Mouse (Mus musculus): ENCODE data around the gene Chst12. TPM values are rescaled to one million over a fixed set of nuclear protein-coding genes. Genes with fewer than 3 reads are reported as not detected.
"Not testable (repeated sequence)": the region's sequence is repeated elsewhere in the genome, so short reads cannot be mapped to it uniquely, and the experiment has no call there.

Chst12 gene
- polyA plus RNA-seq (2015; fragmentation: Nextera tagmentation; extraction: Ambion mirVana), result 15.6 and 17.7 TPM in 2 replicates

GRCm38 (mm10) chr5:140505208-140505780 is at the start of gene Chst12:
Gene Chst12, plus strand, starts transcription at chr5:140505550.
- under 1% methylated on average over 38 of the region's 38 CpGs for WGBS
- Histone ChIP-seq H3K27me3 (replicated peaks; ENCODE audit: control insufficient read depth, insufficient read depth, low read length) (no peaks in the 10 kb centered on the region), H3K4me3 (replicated peaks; ENCODE audit: low read length) (peak within 1 kb of the TSS; percentile 69), H3K9me3 (ENCODE audit: control insufficient read depth, low read length) (no peaks in the 10 kb centered on the region), H3K4me2 (ENCODE audit: low read length) (peak within 1 kb of the TSS; percentile 77), H3K27ac (ENCODE audit: low read length) (peak within 1 kb of the TSS; percentile 67), H3K36me3 (ENCODE audit: control insufficient read depth, insufficient read depth) (no peaks in the 10 kb centered on the region), H3K4me1 (replicated peaks; ENCODE audit: control insufficient read depth, insufficient read depth, low read length) (peaks cover 41% of the 10 kb centered on the region), H3K9ac (replicated peaks; ENCODE audit: low read depth, low read length) (peak within 1 kb of the TSS; percentile 76)
- peak; percentile 94 for ATAC-seq

- Histone ChIP-seq H3K4me2 (ENCODE audit: low read length) (no peak overlapping the region), H3K4me1 (replicated peaks; ENCODE audit: control insufficient read depth, insufficient read depth, low read length) (no peaks in the 10 kb centered on the region), H3K27me3 (replicated peaks; ENCODE audit: control insufficient read depth, insufficient read depth, low read length) (no peaks in the 10 kb centered on the region), H3K9me3 (ENCODE audit: control insufficient read depth, low read length) (no peaks in the 10 kb centered on the region), H3K27ac (ENCODE audit: low read length) (no peak overlapping the region), H3K36me3 (ENCODE audit: control insufficient read depth, insufficient read depth) (no peaks in the 10 kb centered on the region), H3K9ac (replicated peaks; ENCODE audit: low read depth, low read length) (no peak overlapping the region), H3K4me3 (replicated peaks; ENCODE audit: low read length) (no peak overlapping the region)
- no peak for ATAC-seq
- 83% methylated on average over 3 of the region's 3 CpGs for WGBS
These were observed 43.9 kb upstream of the Chst12 start for GRCm38 (mm10) chr5:140461476-140461875.

DNA sequence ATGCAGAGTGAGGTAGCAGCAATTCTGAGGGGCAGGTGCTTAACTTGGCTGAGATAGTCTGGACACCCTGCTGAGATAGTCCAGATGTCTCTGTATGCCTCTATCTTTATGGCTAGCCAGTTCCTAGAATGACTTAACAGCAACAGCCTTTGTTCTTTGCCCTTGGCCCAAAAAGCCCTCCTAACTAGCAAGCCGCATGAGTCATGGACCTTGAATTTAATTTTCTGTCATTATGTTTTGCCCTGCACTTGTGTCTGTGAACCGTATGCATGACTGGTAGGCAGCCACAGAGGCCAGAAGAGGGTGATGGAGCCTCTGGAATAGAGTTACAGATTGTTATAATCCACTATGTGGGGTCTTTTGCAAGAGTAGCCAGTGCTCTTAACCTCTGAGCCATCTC is 42.2 kb upstream of the Chst12 start:
- not testable (repeated sequence) for H3K9me3 ChIP-seq (ENCODE audit: control insufficient read depth, low read length); H3K4me3 ChIP-seq (replicated peaks; ENCODE audit: low read length); H3K4me2 ChIP-seq (ENCODE audit: low read length); H3K9ac ChIP-seq (replicated peaks; ENCODE audit: low read depth, low read length); H3K27ac ChIP-seq (ENCODE audit: low read length); H3K27me3 ChIP-seq (replicated peaks; ENCODE audit: control insufficient read depth, insufficient read depth, low read length); ATAC-seq; H3K36me3 ChIP-seq (ENCODE audit: control insufficient read depth, insufficient read depth); H3K4me1 ChIP-seq (replicated peaks; ENCODE audit: control insufficient read depth, insufficient read depth, low read length)
- 87% methylated on average over 2 of the region's 2 CpGs for WGBS

DNA sequence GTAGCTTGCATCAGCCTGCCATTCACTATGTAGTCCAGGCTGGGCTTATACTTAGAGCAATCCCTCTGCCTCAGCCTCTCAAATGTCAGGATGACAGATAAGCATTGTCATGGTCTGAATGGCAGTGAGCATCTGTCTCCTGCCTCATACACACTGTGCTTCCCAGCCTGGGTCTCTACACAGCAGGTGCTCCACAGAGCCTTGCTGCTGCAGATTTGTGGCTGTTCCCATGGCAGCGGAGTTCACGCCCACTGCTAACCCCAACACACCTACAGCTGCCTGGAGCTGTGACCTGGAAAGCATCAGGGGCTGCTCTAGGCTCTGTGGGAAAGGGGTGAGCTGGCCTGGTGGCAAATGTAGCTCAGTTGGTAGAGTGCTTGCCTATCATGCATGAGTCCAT is 40.4 kb upstream of the Chst12 start:
- Histone ChIP-seq H3K4me1 (replicated peaks; ENCODE audit: control insufficient read depth, insufficient read depth, low read length) (no peaks in the 10 kb centered on the region), H3K9me3 (ENCODE audit: control insufficient read depth, low read length) (no peaks in the 10 kb centered on the region), H3K4me3 (replicated peaks; ENCODE audit: low read length) (no peak overlapping the region), H3K27ac (ENCODE audit: low read length) (no peak overlapping the region), H3K4me2 (ENCODE audit: low read length) (no peak overlapping the region), H3K36me3 (ENCODE audit: control insufficient read depth, insufficient read depth) (no peaks in the 10 kb centered on the region), H3K27me3 (replicated peaks; ENCODE audit: control insufficient read depth, insufficient read depth, low read length) (no peaks in the 10 kb centered on the region), H3K9ac (replicated peaks; ENCODE audit: low read depth, low read length) (no peak overlapping the region)
- 77% methylated on average over 2 of the region's 2 CpGs for WGBS
- no peak for ATAC-seq

DNA sequence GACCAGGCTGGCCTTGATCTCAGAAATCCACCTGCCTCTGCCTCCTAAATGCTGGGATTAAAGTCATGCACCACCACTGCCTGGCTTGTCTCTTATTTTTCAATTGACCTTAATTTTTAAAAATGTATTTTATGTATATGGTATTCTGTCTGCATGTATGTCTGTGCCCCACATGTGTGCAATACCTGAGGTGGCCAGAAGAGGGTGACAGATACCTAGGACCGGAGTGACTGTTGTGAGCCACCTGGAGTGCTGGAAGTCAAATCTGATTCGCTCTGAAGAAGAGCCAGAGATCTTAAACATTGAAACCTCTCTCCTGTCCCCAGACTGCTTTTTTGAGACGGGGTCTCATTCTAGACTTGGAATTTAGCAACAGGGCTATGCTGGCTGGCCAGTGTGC is 33.0 kb upstream of the Chst12 start:
- WGBS, result 85% methylated on average over 3 of the region's 3 CpGs
- H3K4me2 ChIP-seq (ENCODE audit: low read length), result no peak overlapping the region
- H3K4me1 ChIP-seq (replicated peaks; ENCODE audit: control insufficient read depth, insufficient read depth, low read length), result no peaks in the 10 kb centered on the region
- H3K27ac ChIP-seq (ENCODE audit: low read length), result no peak overlapping the region
- no peak overlapping the region for H3K9ac ChIP-seq (replicated peaks; ENCODE audit: low read depth, low read length)
- no peaks in the 10 kb centered on the region for H3K9me3 ChIP-seq (ENCODE audit: control insufficient read depth, low read length)
- no peaks in the 10 kb centered on the region for H3K36me3 ChIP-seq (ENCODE audit: control insufficient read depth, insufficient read depth)
- H3K27me3 ChIP-seq (replicated peaks; ENCODE audit: control insufficient read depth, insufficient read depth, low read length), result no peaks in the 10 kb centered on the region
- no peak for ATAC-seq
- no peak overlapping the region for H3K4me3 ChIP-seq (replicated peaks; ENCODE audit: low read length)

GRCm38 (mm10) chr5:140481458-140481857 is 23.9 kb upstream of the Chst12 start:
- WGBS, result 82% methylated on average over 4 of the region's 4 CpGs
- no peak for ATAC-seq
- H3K27ac ChIP-seq (ENCODE audit: low read length), result no peak overlapping the region
- no peaks in the 10 kb centered on the region for H3K4me1 ChIP-seq (replicated peaks; ENCODE audit: control insufficient read depth, insufficient read depth, low read length)
- no peak overlapping the region for H3K4me2 ChIP-seq (ENCODE audit: low read length)
- H3K9me3 ChIP-seq (ENCODE audit: control insufficient read depth, low read length), result no peaks in the 10 kb centered on the region
- no peaks in the 10 kb centered on the region; the same call in 1 of the 2 replicates for H3K27me3 ChIP-seq (replicated peaks; ENCODE audit: control insufficient read depth, insufficient read depth, low read length)
- H3K36me3 ChIP-seq (ENCODE audit: control insufficient read depth, insufficient read depth), result no peaks in the 10 kb centered on the region
- no peak overlapping the region for H3K9ac ChIP-seq (replicated peaks; ENCODE audit: low read depth, low read length)
- no peak overlapping the region for H3K4me3 ChIP-seq (replicated peaks; ENCODE audit: low read length)

GRCm38 (mm10) chr5:140491142-140491541 is 14.2 kb upstream of the Chst12 start:
- no peaks in the 10 kb centered on the region for H3K9me3 ChIP-seq (ENCODE audit: control insufficient read depth, low read length)
- no peaks in the 10 kb centered on the region for H3K27me3 ChIP-seq (replicated peaks; ENCODE audit: control insufficient read depth, insufficient read depth, low read length)
- H3K27ac ChIP-seq (ENCODE audit: low read length), result no peak overlapping the region
- no peak overlapping the region for H3K4me3 ChIP-seq (replicated peaks; ENCODE audit: low read length)
- 73% methylated on average over 6 of the region's 6 CpGs for WGBS
- no peaks in the 10 kb centered on the region for H3K4me1 ChIP-seq (replicated peaks; ENCODE audit: control insufficient read depth, insufficient read depth, low read length)
- no peak overlapping the region for H3K9ac ChIP-seq (replicated peaks; ENCODE audit: low read depth, low read length)
- no peaks in the 10 kb centered on the region for H3K36me3 ChIP-seq (ENCODE audit: control insufficient read depth, insufficient read depth)
- ATAC-seq, result no peak
- no peak overlapping the region for H3K4me2 ChIP-seq (ENCODE audit: low read length)

- H3K4me3 ChIP-seq (replicated peaks; ENCODE audit: low read length), result no peak overlapping the region
- no peaks in the 10 kb centered on the region for H3K4me1 ChIP-seq (replicated peaks; ENCODE audit: control insufficient read depth, insufficient read depth, low read length)
- H3K36me3 ChIP-seq (ENCODE audit: control insufficient read depth, insufficient read depth), result no peaks in the 10 kb centered on the region
- H3K4me2 ChIP-seq (ENCODE audit: low read length), result no peak overlapping the region
- H3K9me3 ChIP-seq (ENCODE audit: control insufficient read depth, low read length), result no peaks in the 10 kb centered on the region
- no peaks in the 10 kb centered on the region for H3K27me3 ChIP-seq (replicated peaks; ENCODE audit: control insufficient read depth, insufficient read depth, low read length)
- no peak overlapping the region for H3K9ac ChIP-seq (replicated peaks; ENCODE audit: low read depth, low read length)
- ATAC-seq, result no peak
- WGBS, result 42% methylated on average over 11 of the region's 11 CpGs
- no peak overlapping the region for H3K27ac ChIP-seq (ENCODE audit: low read length)
These were observed 12.6 kb upstream of the Chst12 start for GRCm38 (mm10) chr5:140492684-140493233.

- Histone ChIP-seq H3K4me1 (replicated peaks; ENCODE audit: control insufficient read depth, insufficient read depth, low read length) (peaks cover 6% of the 10 kb centered on the region; the same call in 1 of the 2 replicates), H3K9ac (replicated peaks; ENCODE audit: low read depth, low read length) (no peak overlapping the region), H3K4me2 (ENCODE audit: low read length) (no peak overlapping the region), H3K9me3 (ENCODE audit: control insufficient read depth, low read length) (no peaks in the 10 kb centered on the region), H3K27ac (ENCODE audit: low read length) (no peak overlapping the region), H3K27me3 (replicated peaks; ENCODE audit: control insufficient read depth, insufficient read depth, low read length) (no peaks in the 10 kb centered on the region), H3K36me3 (ENCODE audit: control insufficient read depth, insufficient read depth) (no peaks in the 10 kb centered on the region), H3K4me3 (replicated peaks; ENCODE audit: low read length) (no peak overlapping the region)
- ATAC-seq, result no peak
- WGBS, result 84% methylated on average over 6 of the region's 6 CpGs
These were observed 7.2 kb upstream of the Chst12 start for GRCm38 (mm10) chr5:140498176-140498575.

GRCm38 (mm10) chr5:140500736-140501135 is 4.6 kb upstream of the Chst12 start:
- H3K27me3 ChIP-seq (replicated peaks; ENCODE audit: control insufficient read depth, insufficient read depth, low read length), result no peaks in the 10 kb centered on the region
- no peak overlapping the region for H3K9ac ChIP-seq (replicated peaks; ENCODE audit: low read depth, low read length)
- no peak overlapping the region for H3K4me3 ChIP-seq (replicated peaks; ENCODE audit: low read length)
- no peak for ATAC-seq
- no peaks in the 10 kb centered on the region for H3K9me3 ChIP-seq (ENCODE audit: control insufficient read depth, low read length)
- 93% methylated on average over 6 of the region's 6 CpGs for WGBS
- no peak overlapping the region for H3K4me2 ChIP-seq (ENCODE audit: low read length)
- no peak overlapping the region for H3K27ac ChIP-seq (ENCODE audit: low read length)
- H3K36me3 ChIP-seq (ENCODE audit: control insufficient read depth, insufficient read depth), result no peaks in the 10 kb centered on the region
- peaks cover 8% of the 10 kb centered on the region for H3K4me1 ChIP-seq (replicated peaks; ENCODE audit: control insufficient read depth, insufficient read depth, low read length)

All from forebrain, embryonic 16.5 days (tissue).